Mouse (Mus musculus): ENCODE data around the gene Sapcd1.

DNA sequence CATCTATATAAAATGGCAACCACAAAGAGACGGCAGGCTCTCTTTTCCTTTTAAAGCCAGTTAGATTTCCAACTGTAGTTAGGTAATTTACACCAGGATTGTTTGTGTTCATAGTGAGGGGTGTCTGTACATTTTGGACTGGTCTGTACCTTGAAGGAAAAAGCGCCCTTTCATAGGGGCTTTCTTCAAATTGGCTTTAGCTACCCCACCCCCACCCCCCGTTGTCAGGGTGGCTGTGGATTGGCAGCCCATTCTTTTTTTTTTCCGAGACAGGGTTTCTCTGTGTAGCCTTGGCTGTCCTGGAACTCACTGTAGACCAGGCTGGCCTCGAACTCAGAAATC is 30.7 kb downstream of the Sapcd1 start:
- TF ChIP-seq CTCF (IDR thresholded peaks at IDR 0.05; ENCODE audit: control insufficient read depth, insufficient read depth, low read length) = no peak
- no peak for TF ChIP-seq POLR2A (IDR thresholded peaks at IDR 0.05; ENCODE audit: borderline replicate concordance, control insufficient read depth, low read depth, low read length)

Data from bone marrow, adult 2 months (tissue).